Mouse (Mus musculus) forebrain, embryonic 12.5 days (tissue): ENCODE measurements at regions not wholly inside any gene's neighbourhood (a gene's known extent, or its start where the extent isn't known, plus 50 kb on each side); places are given as distances from the start of the nearest gene placed in this dataset.
A peak's percentile ranks its signal among the peaks of the same experiment; 100 is the strongest.

ENCODE experiments used
- ATAC-seq: fragments of 200-750 bp; cut with Nextera tagmentation; 2 replicates; pipeline ENCODE4 v1.8.0; 2017; ENCODE audit warnings: moderate TSS enrichment; ENCODE audit not compliant: low FRiP score
- H3K27ac ChIP-seq: fragments of 300-500 bp; sonication (generic); 2 replicates; pipeline ENCODE4 v1.5.1; 2016; ENCODE audit warnings: mild to moderate bottlenecking
- H3K27me3 ChIP-seq: fragments of 300-500 bp; sonication (generic); 2 replicates; pipeline ENCODE4 v1.6.1; 2016; ENCODE audit warnings: mild to moderate bottlenecking
- H3K36me3 ChIP-seq: fragments of 300-500 bp; sonication (generic); replicated peaks from 2 replicates; pipeline ENCODE4 v1.6.1; 2016; ENCODE audit warnings: mild to moderate bottlenecking
- H3K4me1 ChIP-seq: fragments of 300-500 bp; sonication (generic); 2 replicates; pipeline ENCODE4 v1.6.1; 2016
- H3K4me2 ChIP-seq: fragments of 300-500 bp; sonication (generic); 2 replicates; pipeline ENCODE4 v1.6.1; 2016; ENCODE audit warnings: mild to moderate bottlenecking, moderate library complexity
- H3K4me3 ChIP-seq: fragments of 300-500 bp; sonication (generic); replicated peaks from 2 replicates; pipeline ENCODE4 v1.5.1; 2016; ENCODE audit warnings: mild to moderate bottlenecking
- H3K9ac ChIP-seq: fragments of 300-500 bp; sonication (generic); 2 replicates; pipeline ENCODE4 v1.6.1; 2016; ENCODE audit warnings: mild to moderate bottlenecking
- H3K9me3 ChIP-seq: fragments of 300-500 bp; sonication (generic); 2 replicates; pipeline ENCODE4 v1.6.1; 2016
- WGBS: fragments of 180-500 bp; shearing (Covaris S2); methylation state at CpG from one replicate; pipeline ENCODE4 v1.1.7; 2016; 5-methylcytosine and 5-hydroxymethylcytosine counted together

GRCm38 (mm10) chr7:34545906-34546305 lies 110.6 kb downstream of the Kctd15 start:
- ATAC-seq: peak; percentile 55; the same call in 1 of the 2 replicates
- 64% methylated on average over 11 of the region's 11 CpGs for WGBS

GRCm38 (mm10) chr7:34541906-34542305 lies 114.6 kb downstream of the Kctd15 start:
- Histone ChIP-seq H3K4me3 (no peak overlapping the region), H3K27ac (no peak overlapping the region), H3K4me2 (no peak overlapping the region), H3K9ac (no peak overlapping the region), H3K27me3 (no peaks in the 10 kb centered on the region), H3K36me3 (no peaks in the 10 kb centered on the region), H3K9me3 (no peaks in the 10 kb centered on the region), H3K4me1 (peaks cover 5% of the 10 kb centered on the region)
- no peak for ATAC-seq
- WGBS: 79% methylated on average over 4 of the region's 4 CpGs

More at GRCm38 (mm10) chr7:34545906-34546305, 110.6 kb downstream of the Kctd15 start:
- Histone ChIP-seq H3K4me2 (no peak overlapping the region), H3K9ac (no peak overlapping the region), H3K9me3 (no peaks in the 10 kb centered on the region), H3K27ac (no peak overlapping the region), H3K36me3 (no peaks in the 10 kb centered on the region), H3K4me3 (no peak overlapping the region), H3K4me1 (peaks cover 5% of the 10 kb centered on the region), H3K27me3 (no peaks in the 10 kb centered on the region)

- peaks cover 5% of the 10 kb centered on the region for H3K4me1 ChIP-seq
- WGBS: 79% methylated on average over 4 of the region's 4 CpGs
- no peaks in the 10 kb centered on the region for H3K9me3 ChIP-seq
- ATAC-seq: no peak
- H3K27ac ChIP-seq: no peak overlapping the region
- no peaks in the 10 kb centered on the region for H3K27me3 ChIP-seq
- H3K9ac ChIP-seq: no peak overlapping the region
- H3K4me3 ChIP-seq: no peak overlapping the region
- H3K4me2 ChIP-seq: no peak overlapping the region
- H3K36me3 ChIP-seq: no peaks in the 10 kb centered on the region
Observed at GRCm38 (mm10) chr7:34541000-34541399, 115.5 kb downstream of the Kctd15 start.

GRCm38 (mm10) chr7:34539856-34540255 lies 116.7 kb downstream of the Kctd15 start:
- no peak for ATAC-seq
- WGBS: 96% methylated on average over 2 of the region's 2 CpGs
- no peaks in the 10 kb centered on the region for H3K9me3 ChIP-seq
- no peak overlapping the region for H3K4me3 ChIP-seq
- no peaks in the 10 kb centered on the region for H3K36me3 ChIP-seq
- H3K27ac ChIP-seq: no peak overlapping the region
- H3K9ac ChIP-seq: no peak overlapping the region
- H3K27me3 ChIP-seq: no peaks in the 10 kb centered on the region
- no peak overlapping the region for H3K4me2 ChIP-seq
- no peaks in the 10 kb centered on the region; the same call in 1 of the 2 replicates for H3K4me1 ChIP-seq

GRCm38 (mm10) chr7:34538310-34539055 lies 118.0 kb downstream of the Kctd15 start:
- H3K4me1 ChIP-seq: no peaks in the 10 kb centered on the region
- H3K9me3 ChIP-seq: no peaks in the 10 kb centered on the region
- no peaks in the 10 kb centered on the region for H3K36me3 ChIP-seq
- no peak overlapping the region for H3K9ac ChIP-seq
- no peak overlapping the region for H3K4me3 ChIP-seq
- no peak overlapping the region for H3K4me2 ChIP-seq
- H3K27ac ChIP-seq: peak overlapping the region; percentile 70
- WGBS: 53% methylated on average over 20 of the region's 20 CpGs
- ATAC-seq: peak; percentile 87; the same call in 1 of the 2 replicates
- H3K27me3 ChIP-seq: no peaks in the 10 kb centered on the region

GRCm38 (mm10) chr7:34537122-34537521 lies 119.4 kb downstream of the Kctd15 start:
- 82% methylated on average over 9 of the region's 9 CpGs for WGBS
- H3K4me3 ChIP-seq: no peak overlapping the region
- H3K9ac ChIP-seq: no peak overlapping the region
- H3K27me3 ChIP-seq: no peaks in the 10 kb centered on the region
- ATAC-seq: no peak
- no peaks in the 10 kb centered on the region for H3K36me3 ChIP-seq
- H3K4me2 ChIP-seq: no peak overlapping the region
- no peaks in the 10 kb centered on the region for H3K4me1 ChIP-seq
- H3K9me3 ChIP-seq: no peaks in the 10 kb centered on the region
- no peak overlapping the region for H3K27ac ChIP-seq

- 74% methylated on average over 5 of the region's 5 CpGs for WGBS
- ATAC-seq: no peak
- Histone ChIP-seq H3K9ac (no peak overlapping the region), H3K9me3 (no peaks in the 10 kb centered on the region), H3K4me1 (no peaks in the 10 kb centered on the region), H3K27ac (no peak overlapping the region), H3K27me3 (no peaks in the 10 kb centered on the region), H3K4me3 (no peak overlapping the region), H3K4me2 (no peak overlapping the region), H3K36me3 (no peaks in the 10 kb centered on the region)
Observed at GRCm38 (mm10) chr7:34534241-34534640, 122.3 kb downstream of the Kctd15 start.

- WGBS: 85% methylated on average over 3 of the region's 3 CpGs
- no peak overlapping the region for H3K4me2 ChIP-seq
- no peaks in the 10 kb centered on the region for H3K27me3 ChIP-seq
- H3K36me3 ChIP-seq: no peaks in the 10 kb centered on the region
- no peak overlapping the region for H3K4me3 ChIP-seq
- no peaks in the 10 kb centered on the region for H3K4me1 ChIP-seq
- no peak for ATAC-seq
- no peaks in the 10 kb centered on the region for H3K9me3 ChIP-seq
- no peak overlapping the region for H3K27ac ChIP-seq
- H3K9ac ChIP-seq: no peak overlapping the region
Observed at GRCm38 (mm10) chr7:34531639-34532038, 124.9 kb downstream of the Kctd15 start.

- Histone ChIP-seq H3K27me3 (no peaks in the 10 kb centered on the region), H3K9ac (no peak overlapping the region), H3K27ac (no peak overlapping the region), H3K4me3 (no peak overlapping the region), H3K4me2 (no peak overlapping the region), H3K9me3 (no peaks in the 10 kb centered on the region), H3K4me1 (no peaks in the 10 kb centered on the region), H3K36me3 (no peaks in the 10 kb centered on the region)
- no peak for ATAC-seq
- 76% methylated on average over 2 of the region's 2 CpGs for WGBS
Observed at GRCm38 (mm10) chr7:34507858-34508257, 114.7 kb upstream of the Lsm14a start.

- Histone ChIP-seq H3K9me3 (no peaks in the 10 kb centered on the region), H3K27ac (no peak overlapping the region), H3K4me1 (no peaks in the 10 kb centered on the region), H3K4me3 (no peak overlapping the region), H3K27me3 (no peaks in the 10 kb centered on the region), H3K9ac (no peak overlapping the region), H3K4me2 (no peak overlapping the region), H3K36me3 (no peaks in the 10 kb centered on the region)
- ATAC-seq: no peak
- 70% methylated on average over 4 of the region's 4 CpGs for WGBS
Observed at GRCm38 (mm10) chr7:34506816-34507215, 113.7 kb upstream of the Lsm14a start.

GRCm38 (mm10) chr7:34493892-34494291 lies 100.8 kb upstream of the Lsm14a start:
- 73% methylated on average over 10 of the region's 10 CpGs for WGBS
- no peaks in the 10 kb centered on the region for H3K4me1 ChIP-seq
- ATAC-seq: no peak
- H3K4me3 ChIP-seq: no peak overlapping the region
- H3K9ac ChIP-seq: no peak overlapping the region
- no peaks in the 10 kb centered on the region for H3K27me3 ChIP-seq
- H3K4me2 ChIP-seq: no peak overlapping the region
- H3K27ac ChIP-seq: no peak overlapping the region
- H3K36me3 ChIP-seq: no peaks in the 10 kb centered on the region
- 0 out of 2 replicates have a peak, but pooled peaks cover 7% of the 10 kb centered on the region for H3K9me3 ChIP-seq

GRCm38 (mm10) chr7:34484908-34485598 lies 91.9 kb upstream of the Lsm14a start:
- Histone ChIP-seq H3K4me3 (no peak overlapping the region), H3K9ac (no peak overlapping the region), H3K27ac (no peak overlapping the region), H3K4me2 (no peak overlapping the region), H3K27me3 (no peaks in the 10 kb centered on the region), H3K4me1 (no peaks in the 10 kb centered on the region), H3K36me3 (no peaks in the 10 kb centered on the region), H3K9me3 (no peaks in the 10 kb centered on the region)
- ATAC-seq: no peak
- WGBS: 85% methylated on average over 18 of the region's 18 CpGs

- H3K27me3 ChIP-seq: no peaks in the 10 kb centered on the region
- WGBS: 84% methylated on average over 8 of the region's 9 CpGs
- ATAC-seq: no peak
- H3K9ac ChIP-seq: no peak overlapping the region
- no peak overlapping the region for H3K27ac ChIP-seq
- H3K36me3 ChIP-seq: no peaks in the 10 kb centered on the region
- H3K4me1 ChIP-seq: no peaks in the 10 kb centered on the region
- H3K4me3 ChIP-seq: no peak overlapping the region
- H3K9me3 ChIP-seq: no peaks in the 10 kb centered on the region
- no peak overlapping the region for H3K4me2 ChIP-seq
Observed at GRCm38 (mm10) chr7:34483368-34483767, 90.3 kb upstream of the Lsm14a start.
